Mouse (Mus musculus) CD4-positive helper T cell, adult 2 months (primary cell): ENCODE measurements at regions not wholly inside any gene's neighbourhood (a gene's known extent, or its start where the extent isn't known, plus 50 kb on each side); places are given as distances from the start of the nearest gene placed in this dataset.

Source experiments
- DNase-seq: peaks from one replicate; pipeline ENCODE4 v3.0.0-alpha.2; 2012; ENCODE audit warnings: low read depth, missing footprints, low spot score

DNA sequence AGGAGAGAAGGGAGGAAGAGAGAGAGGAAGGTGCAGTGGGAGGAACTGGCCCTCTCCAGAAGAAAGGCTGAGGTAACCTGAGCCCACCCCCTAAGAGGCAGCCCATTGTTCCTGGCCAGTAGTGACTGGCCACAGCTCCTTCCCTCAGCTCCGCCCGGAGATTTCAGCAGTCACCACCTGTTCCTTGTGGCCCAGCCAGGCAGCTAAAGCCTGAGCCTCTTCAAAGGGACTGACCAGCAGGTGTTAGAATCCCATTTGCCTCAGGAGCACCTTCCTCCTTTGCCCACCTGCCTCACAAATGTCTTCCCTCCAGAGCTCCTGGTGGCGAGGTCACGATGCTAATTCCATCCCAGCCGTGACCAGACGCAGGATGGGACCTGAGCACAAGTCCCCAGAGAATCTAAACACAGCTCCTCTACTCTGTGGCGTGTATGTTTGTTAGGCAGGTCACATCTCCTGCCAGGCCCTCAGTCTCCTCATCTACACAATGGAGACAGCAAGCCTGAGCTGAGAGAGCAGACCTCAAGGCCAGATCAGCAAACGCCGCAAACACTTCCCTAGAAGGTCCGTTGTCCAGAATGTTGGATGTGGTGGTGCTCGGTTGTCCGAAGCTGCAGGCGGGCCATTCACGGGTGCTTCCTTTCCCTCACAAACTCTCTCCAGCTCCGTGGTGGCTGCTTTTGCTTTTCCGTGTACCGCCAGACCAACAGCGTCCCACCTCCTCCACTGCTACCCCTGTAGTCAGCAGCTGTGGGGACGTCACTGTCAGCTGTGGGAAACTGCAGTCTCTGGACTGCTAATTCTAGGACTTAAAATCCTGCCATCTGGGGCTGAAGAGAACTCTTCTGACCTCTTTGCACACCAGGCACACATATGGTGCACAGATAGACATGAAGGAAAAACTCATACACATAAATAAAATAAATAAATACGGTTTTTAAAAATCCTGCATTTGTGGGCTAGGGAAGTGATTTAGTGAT is 145.8 kb upstream of the Rad23b start:
- no peak for DNase-seq

DNA sequence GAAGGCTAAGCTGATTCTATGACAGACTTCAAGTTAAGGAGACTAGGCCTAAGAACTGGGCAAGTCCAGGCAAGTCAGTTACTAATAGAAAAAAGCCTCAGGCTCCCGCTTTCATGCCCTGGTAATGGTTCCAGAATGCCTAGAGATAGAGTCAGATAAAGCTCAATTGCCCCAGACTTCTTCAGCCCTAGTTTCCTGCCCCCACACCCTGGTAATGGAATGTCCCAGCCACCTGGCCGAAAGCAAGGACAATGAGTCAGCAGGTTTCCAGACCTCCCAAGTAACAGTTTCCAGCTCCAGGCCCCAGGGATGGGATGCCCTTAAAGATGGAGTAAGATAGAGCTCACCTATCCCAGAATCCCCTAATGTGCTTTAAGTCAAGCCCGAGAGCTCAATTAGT is 143.6 kb upstream of the Rad23b start:
- DNase-seq: no peak

DNA sequence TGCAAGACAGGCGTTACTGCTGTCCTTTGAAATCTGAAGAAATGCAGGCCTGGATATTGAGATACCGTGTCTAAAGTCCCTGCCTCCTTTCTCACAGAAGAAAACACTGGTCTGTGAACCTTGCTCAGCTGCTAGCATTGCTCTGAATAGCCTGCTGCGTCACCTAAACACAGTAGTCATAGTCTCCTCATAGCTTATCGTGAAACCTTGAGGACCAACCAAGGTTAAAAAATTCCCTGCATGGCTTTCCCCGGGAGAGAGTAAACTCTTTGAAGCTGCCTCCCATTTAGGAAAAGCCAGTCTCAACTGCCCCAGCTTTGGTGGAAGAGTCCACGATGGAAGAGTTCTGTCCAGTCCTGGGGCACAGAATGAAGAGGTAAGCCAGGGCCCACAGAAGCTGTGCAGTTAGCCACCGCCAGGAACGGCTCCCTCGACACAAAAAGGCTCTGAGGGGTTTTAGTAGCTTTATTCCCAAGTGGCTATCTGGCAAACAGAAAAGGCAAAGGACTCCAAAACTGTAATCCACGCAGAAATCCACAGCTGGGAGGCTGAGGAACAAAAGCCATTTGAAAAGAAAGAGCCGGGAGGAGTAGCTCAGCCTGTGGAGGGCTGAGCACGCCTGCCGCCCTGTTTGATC is 142.0 kb upstream of the Rad23b start:
- no peak for DNase-seq

DNA sequence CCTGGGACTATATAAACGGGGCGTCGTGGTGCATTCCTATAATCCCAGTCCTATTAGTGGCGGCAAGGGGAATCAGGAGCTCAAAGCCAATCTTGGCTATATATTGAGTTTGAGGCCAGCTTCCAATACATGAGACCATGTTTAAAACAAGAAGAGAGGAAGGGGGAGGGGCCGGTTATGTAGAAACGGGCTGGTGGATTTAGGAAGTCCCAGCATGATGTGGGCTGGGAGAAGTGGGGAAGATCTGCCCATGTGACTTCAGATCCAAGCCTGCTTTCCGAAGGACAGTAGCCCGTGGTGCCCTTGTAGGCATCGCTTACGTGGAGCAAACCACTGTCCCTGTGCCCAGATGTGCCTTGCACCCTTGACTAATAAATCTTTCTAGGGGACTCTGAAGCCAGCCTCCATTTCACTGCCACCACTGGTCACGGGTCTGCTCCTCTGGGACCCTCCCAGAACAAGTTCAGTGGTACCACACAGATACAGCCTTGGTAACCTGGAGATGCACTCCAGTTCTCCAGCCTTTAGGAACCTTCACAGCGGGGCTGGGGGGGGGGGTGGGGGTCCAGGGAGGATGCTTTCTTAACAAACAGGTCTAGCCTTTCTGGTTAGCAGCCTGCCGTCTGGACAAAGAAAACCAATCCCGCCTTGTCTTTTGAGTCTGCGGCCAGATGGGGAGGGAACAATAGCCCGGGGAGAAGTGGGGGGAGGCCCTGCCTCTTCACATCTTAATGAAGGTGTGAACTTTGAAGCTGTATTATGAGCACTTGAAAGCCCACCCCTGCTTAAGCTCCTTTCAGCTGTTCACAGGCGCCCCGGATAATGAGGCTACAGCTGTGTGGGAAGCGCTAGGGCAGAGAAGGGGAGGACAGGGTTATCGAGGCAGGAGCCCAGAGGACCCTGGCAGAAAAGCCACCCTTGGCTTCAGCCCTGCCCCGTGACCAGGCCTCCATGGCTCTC is 141.2 kb upstream of the Rad23b start:
- DNase-seq: no peak

DNA sequence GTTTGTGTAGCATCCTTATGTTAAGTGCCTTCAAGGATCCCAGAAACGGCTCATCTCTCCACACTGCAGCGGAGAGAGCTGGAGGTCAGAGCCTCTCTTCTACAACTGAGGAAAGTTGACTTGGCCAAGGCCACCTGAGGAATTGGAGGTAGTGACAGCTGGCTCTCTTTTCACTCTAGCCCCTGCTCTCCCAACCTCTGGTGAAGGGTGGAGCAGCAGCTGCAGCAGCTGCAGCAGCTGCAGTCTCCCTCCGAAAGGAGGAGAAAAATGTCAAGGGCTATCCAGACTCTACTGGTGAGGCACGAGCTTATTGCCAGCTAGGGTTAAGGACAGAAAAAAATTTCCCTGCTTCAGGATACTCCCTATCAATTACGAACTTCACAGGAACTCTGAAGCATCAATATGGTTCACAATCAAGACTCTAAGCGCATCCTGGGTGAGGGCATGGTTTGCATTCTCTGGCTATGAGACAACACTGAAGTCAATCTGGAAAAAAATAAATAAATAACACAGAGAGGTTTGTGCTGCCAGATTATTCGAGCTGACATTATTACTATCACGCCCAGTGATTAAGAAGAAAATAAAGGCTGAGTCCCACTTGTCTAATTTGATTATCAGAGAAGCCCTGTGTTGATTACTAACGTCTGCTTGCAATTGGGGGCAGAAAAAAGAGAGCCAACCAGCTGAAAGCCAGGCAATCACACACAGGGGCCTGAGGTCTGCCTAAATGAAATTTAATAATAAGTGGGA is 134.2 kb upstream of the Rad23b start:
- no peak for DNase-seq

DNA sequence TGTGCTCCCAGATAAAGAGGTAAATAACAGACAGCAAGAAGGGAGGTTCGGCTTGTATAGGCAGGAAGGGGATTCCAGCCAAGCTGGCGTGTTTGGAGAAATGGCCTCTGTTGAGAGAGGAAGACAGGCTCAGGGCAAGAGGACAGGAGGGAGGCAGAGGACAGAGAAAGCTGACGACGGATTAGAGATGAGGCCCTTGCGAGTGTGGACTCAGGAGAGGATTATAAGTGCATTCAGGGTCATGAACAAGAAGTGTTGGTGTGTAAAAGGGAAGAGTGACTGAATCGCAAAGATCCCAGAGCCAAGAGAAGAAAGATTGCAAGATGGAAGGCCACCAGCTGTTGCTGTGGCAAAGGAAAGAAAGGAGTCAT is 133.7 kb upstream of the Rad23b start:
- no peak for DNase-seq

DNA sequence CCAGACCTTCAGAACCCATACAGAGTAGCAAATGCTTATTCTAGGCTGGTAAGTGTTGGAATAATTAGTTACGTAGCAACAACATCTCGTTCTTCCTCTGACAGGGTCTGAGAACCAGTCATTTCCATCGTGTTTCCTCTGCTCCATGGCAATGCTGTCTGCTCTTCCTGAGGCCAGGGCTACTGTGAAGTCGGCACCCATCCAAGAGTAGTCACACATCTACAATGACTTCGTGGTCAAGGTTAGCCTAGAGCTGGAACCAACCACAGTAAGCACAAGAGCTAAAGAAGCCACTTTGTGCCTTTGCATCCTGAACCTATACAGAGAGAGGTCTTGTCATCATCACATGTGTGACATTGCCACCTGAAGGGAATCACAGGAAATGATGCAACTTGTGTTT is 124.1 kb upstream of the Rad23b start:
- DNase-seq: no peak

DNA sequence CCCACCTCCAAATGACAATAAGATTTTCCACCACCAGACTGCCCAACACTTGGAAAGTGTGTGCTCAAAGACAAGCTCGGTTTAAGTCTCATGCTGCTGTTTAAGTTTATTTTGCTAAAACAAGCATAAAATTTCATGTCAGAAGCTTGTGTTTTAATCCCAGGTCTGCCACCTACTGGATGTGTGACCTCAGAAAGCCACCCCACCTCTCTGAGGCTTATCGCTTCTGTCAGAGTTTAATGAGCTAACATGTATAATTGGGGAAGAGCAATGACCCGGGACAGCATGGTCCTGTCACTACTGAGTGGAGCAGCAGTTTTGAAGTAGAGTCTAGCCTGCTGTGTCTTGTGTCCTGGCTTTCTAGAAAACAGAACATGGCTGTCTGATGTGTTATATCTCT is 122.4 kb upstream of the Rad23b start:
- DNase-seq: no peak

DNA sequence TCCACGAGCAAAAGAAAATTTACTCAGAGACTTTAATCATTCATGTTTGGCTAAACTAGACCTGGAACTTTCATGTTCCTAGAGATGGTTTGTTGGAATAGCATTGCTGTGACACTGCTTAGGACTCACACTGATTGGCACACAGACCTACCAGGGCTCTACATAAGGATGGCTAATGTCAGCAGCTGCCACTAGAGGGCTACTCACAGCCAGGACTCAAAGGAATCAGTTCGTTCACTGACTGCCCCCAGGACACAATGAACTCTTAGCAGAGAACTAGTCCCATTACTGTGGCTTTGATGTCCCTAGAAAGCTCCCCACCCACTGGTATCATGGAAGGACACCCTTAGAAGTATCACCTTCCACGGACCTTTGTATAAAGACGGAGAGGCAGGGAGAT is 118.3 kb upstream of the Rad23b start:
- DNase-seq: peak; percentile 3

DNA sequence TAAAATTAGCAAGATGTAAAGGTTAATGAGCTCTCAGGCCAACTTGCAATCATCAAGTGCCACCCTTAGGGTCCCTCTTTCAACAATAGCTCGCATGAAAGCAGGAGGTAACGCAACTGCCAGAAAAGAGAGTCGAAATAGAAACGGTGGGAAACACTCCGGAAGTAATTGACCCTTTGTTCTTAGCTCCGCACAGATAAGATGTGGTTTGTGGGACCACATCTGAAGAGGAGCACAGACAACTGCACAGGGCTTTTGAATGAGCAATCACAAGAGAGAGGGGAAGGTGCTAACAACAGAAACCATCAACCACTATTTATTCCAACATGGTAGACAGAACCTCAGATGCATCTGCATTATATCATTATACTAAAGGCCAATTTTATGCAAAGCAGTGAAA is 112.0 kb upstream of the Rad23b start:
- DNase-seq: peak; percentile 42

DNA sequence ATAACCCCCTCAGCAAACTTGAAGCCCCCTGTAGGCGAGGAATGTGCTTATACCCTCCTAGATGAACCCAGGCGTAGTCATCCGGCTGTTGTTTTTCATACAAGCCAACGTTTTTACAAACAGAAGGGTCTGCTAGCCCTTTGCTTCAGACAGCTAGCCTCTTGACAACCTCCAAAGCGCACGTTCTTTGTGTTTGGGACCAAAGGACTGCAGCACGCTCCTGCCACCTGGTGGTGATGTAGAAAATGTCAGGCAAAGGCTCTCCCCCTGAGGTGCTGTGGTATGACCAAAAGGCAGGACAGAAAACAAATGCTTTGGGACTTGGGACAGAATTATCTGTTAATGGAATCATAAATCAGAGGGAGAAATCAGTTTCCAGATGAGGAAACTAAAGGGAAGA is 109.4 kb upstream of the Rad23b start:
- peak; percentile 45 for DNase-seq

DNA sequence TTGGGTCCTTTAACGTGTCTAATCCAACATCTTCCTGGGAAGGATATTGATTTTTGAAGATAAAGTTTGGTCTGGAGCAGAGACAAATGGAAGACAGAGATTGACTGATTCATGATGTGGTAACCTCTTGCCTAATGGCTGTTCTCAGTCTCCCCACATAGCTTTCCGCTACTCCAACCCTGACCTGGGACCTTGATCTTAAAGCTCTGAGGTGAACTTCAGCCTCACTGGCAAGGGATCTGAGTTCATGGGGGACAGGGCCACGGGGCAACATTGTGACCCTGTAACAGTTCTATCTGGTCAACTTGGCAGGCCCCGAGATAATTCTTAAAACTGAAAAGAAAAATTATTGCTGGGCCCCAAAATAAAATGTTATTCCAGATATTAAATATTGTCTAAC is 107.5 kb upstream of the Rad23b start:
- DNase-seq: no peak

DNA sequence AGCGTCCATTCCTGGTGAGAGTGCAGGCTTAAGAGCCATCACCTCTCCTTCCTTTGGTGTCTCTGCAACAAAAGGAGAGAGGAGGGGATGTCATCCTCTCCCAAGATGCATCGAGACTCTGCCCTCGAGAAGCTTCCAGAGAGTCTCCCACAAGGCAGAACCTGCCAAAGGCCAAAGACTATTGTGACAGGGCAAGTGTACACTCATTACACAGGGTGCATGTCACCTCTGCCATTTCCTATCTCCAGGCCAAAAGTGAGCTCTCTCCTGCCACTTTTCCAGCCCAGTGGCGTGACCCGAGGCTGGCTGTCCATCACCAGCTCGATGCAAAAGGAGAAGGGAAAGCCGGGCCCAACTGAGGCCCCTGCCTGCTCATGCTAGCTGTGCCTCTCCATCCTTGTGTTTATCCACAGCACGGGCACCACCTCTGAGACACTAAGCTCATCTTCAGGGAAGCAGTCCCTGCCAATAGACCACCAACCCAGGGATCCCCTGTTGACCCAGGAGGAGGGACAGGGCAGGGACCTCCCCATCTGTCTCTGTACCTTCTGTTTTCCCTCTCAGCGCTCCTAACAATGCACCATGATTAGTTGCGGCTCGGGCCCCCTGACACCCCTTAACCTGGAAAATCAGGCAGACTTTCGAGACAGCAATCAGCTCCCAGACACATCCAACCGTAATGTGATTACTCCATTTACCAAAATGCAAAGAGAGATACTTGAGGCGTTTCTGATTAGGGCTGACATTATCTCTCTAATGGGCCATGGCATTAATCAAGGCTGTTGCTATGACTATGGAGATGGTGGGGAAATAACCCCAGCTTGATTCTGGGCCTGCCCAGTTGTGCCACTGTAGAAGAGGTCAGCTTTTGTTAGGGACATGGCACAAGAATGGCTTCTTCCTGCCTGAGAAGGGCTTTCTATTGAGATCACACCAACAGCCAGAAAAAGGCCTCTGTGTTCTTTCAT is 106.5 kb upstream of the Rad23b start:
- DNase-seq: no peak

DNA sequence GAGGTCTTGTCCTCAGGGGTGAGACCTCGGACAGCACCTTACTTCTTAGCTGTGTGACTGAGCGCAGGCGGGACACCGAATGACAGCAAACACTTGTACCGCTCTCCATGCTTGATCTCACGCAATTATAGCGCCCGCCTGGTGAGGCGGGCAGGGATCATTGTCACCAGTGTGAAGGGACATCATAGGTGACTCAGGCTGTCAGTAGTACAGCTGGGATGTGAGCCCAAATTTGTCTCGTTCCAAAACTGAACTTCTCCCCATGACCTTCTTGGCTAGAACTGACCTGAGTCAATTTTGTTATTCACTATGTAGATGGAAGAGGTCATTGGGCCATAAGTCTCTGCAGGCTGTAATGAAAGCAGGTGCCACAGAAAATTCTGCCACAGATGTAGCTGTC is 104.1 kb upstream of the Rad23b start:
- DNase-seq: no peak

DNA sequence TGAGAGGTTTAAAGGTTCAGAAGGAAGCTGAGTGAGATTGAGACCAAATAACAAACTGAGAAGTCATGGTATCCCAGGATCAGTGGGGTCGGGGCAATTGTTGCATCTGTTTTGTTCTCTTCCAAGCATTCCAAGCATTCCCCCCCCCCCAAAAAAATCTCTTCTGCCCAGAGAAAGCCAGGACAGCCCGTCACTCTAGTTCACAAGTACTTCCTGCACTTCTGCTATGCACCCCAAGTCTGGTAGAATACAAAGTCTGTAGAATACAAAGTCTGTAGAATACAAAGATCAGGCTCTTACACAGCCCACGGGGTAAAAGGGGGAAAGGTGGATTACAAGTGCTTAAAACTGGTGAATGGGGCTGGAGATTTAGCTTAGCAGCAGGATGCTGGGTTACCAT is 99.5 kb upstream of the Rad23b start:
- DNase-seq: no peak

DNA sequence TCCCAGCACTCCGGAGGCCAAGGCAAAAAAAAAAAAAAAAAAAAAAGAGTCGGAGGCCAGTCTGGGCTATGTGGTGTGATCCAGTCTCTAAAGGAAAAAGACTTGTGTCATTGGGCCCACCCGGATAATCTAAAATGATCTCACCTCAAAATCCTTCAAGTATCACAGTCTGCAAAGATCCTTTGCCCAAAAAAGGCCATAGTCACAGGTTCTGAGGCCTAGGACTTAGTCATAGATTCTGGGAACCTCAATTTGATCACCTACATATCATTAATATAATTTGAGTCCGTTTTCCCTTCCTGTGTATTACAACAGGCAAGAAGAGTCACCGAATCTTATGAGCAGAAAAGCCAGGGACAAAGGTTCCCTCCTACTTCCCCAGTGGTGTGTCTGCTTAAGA is 98.3 kb upstream of the Rad23b start:
- DNase-seq: no peak

DNA sequence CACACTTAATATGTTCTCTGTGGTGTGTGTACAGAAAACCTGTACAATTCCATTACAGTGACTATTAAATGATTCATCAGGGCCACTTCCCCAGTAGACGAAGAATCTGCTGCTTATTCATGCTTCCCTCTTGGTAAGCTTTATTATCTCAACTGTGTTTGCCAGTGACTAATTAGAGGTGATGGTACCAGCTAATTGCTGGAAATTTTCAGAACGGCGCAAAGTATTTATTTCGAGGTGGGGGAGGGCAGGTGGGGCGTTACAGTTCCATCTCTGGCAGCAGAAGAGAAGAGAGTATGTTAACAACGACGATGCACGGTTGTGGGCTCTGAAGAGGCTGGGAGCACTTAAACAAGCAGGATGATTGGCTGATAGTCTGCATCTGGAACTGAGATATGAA is 96.1 kb upstream of the Rad23b start:
- DNase-seq: no peak

DNA sequence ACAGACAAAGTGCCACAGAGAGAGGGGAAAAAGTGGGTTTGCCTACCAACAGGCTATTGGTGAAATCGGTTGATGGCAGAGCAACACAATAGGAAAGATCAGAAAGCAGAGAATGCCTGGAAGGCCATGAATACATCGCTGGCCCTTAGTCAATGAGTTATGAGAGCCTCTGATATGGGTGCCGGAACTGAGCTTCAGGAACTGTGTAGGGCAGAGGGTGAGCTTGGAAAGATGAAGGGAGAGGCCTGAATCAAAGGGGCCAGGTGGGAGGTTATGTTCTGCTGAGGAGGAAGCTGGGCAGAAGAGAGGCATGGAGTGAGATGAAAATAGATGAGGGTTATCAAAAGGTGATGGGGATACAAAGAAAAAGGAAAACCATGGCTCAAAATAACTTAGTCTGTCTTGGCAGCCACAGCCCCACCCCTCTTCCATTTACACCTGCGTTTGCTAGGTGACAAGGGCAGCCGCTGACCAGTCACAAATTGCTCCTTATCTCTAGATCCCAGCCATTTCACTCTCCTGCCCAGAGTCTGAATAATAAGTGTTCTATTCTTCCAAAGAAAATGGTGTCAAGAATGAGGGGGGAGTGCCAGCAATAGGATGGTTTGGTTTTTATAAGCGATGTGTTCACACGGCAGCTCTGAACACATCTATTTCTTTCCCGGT is 77.7 kb upstream of the Rad23b start:
- DNase-seq: no peak

DNA sequence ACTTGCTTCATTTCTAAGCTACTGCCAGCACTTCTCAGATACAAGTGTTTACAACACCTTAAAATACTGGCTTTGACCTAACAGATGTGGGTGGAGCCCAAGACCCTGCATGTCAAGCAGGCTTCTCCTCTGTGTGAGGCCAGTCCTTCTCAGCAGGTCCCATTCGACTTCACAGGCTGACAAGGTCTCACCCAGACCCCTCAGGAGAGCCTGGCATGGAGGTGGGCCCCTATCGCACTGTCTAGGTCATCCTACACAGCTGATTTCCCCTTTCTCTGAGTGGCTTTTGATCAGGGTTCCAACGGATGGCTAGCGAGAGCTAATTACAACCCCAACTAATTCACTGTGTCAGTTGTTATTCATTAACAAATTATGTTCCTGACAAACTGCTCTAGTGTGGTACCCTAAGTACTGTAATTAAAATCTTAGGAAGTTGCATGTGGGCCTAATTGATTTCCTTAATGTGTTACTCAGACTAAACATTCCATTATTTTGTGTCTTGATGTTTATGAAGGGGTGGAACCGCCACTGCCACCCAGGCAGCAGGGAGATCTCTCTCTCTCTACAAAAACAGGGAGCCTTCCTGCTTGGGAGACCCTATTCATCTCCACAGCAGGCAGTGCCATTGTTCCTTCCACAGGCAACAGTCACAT is 73.4 kb upstream of the Rad23b start:
- no peak for DNase-seq
